Mouse (Mus musculus): ENCODE data around the gene Rbm20.

GRCm38 (mm10) chr19:53712297-53713025, 35.4 kb downstream of the Rbm20 start:
- TF ChIP-seq POLR2AphosphoS2 (IDR thresholded peaks at IDR 0.05; ENCODE audit: low read depth, low read length), result no peak
- no peak for TF ChIP-seq ELF1 (IDR thresholded peaks at IDR 0.05; ENCODE audit: low read depth, low read length)
- no peak for TF ChIP-seq MXI1 (IDR thresholded peaks at IDR 0.05; ENCODE audit: low read depth, low read length)
- TF ChIP-seq ZC3H11A (IDR thresholded peaks at IDR 0.05; ENCODE audit: low read depth, low read length), result no peak
- TF ChIP-seq CHD2 (IDR thresholded peaks at IDR 0.05; ENCODE audit: low read length), result no peak
- TF ChIP-seq CTCF (conservative IDR thresholded peaks at IDR 0.05 in 1 of 2, IDR thresholded peaks at IDR 0.05 in 1 of 2; ENCODE audit: low read depth in 2 of 2, low read length in 2 of 2), result peak in 1 of 2 experiments; percentile 44; a peak in 2 of 4 replicates
- TF ChIP-seq POLR2A (IDR thresholded peaks at IDR 0.05; ENCODE audit: low read depth, low read length), result no peak

Measured in CH12.LX (cell line).